Mouse (Mus musculus) mature B cell (primary cell): ENCODE measurements around the gene Dcaf12.

Experiments used
- in situ Hi-C: fragments of 300-500 bp; cut with MboI; formaldehyde crosslinking; loops from 2 replicates; pipeline ENCODE4 v1.14.3; 2019

Dcaf12 gene

DNA sequence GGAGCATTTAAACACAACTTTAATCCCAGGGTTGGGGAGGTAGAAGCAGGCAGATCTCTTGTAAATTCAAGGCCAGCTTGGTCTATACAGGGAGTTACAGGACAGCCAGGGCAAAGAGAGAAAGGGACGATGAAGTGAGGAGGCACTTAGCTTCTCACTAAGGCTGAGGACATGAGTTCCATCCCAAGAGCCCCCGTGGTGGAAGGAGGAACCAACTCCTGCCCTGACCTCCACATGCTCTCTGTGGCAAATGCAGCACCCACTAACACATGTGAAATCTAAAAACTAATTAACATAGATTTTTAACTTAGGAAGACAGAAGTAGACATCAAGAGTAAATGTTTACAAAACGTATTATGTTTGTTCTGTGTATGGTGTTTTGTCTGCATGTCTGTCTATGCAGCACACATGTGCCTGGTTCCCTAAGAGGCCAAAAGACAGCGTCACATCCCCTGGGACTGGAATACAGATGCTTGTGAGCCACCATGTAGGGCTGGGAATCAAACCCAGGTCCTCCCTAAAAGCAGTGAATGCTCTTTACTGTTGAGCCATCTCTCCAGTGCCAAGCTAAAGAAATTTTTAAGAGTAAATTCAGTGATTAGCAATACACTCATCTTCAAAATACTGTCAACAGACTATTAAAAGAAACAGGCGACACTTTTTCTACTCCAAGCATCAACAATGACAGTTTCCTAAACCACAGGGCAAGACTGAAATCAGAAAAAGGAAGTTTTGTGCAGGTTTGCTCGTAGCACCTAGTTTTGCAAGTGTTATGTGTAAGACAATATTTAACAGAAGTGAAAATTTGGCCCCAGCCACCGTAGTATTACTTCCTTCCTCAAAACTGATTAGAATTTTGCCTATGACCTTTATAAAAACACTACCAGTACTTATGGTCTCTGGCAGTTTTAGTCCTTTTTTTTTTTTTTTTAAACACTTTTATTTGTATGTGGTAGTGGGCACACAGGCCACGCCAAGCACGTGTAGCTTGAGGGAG lies 3.8 kb downstream of the Dcaf12 start:
- in situ Hi-C loops, result no loop called here

GRCm38 (mm10) chr4:41307406-41307805 lies 7.3 kb downstream of the Dcaf12 start:
- in situ Hi-C loops, result no loop called here

GRCm38 (mm10) chr4:41304302-41304701 lies 10.4 kb downstream of the Dcaf12 start:
- in situ Hi-C loops, result no loop called here

- in situ Hi-C loops, result no loop called here
Measured at GRCm38 (mm10) chr4:41303671-41304070, 11.0 kb downstream of the Dcaf12 start.

GRCm38 (mm10) chr4:41298976-41299375 lies 15.7 kb downstream of the Dcaf12 start:
- in situ Hi-C loops, result no loop called here

GRCm38 (mm10) chr4:41295960-41296359 lies 18.7 kb downstream of the Dcaf12 start:
- in situ Hi-C loops, result no loop called here

GRCm38 (mm10) chr4:41295507-41295906 lies 19.2 kb downstream of the Dcaf12 start:
- in situ Hi-C loops, result no loop called here

DNA sequence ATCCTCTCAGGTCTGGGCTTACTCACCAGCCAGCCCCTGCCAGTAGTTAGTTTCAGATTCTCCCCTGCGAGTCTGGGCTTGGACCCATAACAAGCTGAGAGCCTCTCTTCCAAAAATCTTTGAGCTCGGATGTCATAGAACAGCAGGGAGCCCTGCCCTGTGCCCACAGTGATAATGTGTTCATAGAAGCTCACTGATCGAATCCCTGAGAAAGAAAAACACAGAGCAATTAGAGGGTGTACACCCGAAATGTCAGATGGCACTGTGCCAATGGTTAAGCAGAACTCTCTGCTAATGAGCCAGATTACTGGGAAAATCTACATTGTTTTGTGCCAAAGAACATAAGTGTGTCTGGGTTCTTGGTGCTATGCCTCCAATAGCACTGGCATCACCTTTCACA lies 20.8 kb downstream of the Dcaf12 start:
- in situ Hi-C loops, result no loop called here

GRCm38 (mm10) chr4:41289802-41290201 lies 24.9 kb downstream of the Dcaf12 start:
- in situ Hi-C loops, result no loop called here

DNA sequence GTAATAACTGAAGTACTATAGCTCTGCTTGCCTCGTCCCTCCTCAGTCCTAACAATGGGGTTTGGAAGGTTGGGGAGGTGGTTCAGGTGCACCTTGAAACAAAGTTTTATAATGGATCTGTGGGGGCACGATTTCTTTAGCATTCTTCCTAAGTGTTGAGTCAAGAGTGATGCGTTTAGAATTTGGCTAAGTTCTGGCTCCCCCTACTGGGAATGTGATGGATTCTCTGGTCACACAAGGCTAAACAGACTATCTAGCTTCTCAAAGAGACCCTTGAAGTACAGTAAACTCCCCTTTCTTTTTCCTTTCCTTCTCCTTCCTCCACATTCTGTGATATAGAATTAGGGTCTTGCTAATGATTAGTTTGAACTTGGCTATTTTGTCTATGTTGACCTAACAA lies 28.3 kb downstream of the Dcaf12 start:
- in situ Hi-C loops, result no loop called here

GRCm38 (mm10) chr4:41284087-41284486 lies 30.6 kb downstream of the Dcaf12 start:
- in situ Hi-C loops, result no loop called here

DNA sequence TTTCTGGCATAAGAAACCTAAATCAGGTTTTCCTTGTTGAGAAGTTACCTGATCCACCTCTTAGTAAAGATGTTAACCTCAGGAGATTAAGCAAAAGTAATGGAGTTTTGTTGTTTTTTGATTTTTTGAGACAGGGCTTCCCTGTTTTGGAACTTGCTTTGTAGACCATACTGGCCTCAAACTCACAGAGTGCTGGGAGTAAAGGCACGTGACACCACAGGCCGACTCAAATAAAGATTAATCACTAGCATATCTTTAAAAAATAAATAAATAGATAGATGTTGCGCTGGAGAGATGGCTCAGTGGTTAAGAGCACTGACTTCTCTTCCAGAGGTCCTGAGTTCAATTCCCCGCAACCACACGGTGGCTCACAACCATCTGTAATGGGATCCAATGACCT lies 38.8 kb downstream of the Dcaf12 start:
- in situ Hi-C loops, result no loop called here

- in situ Hi-C loops, result no loop called here
Measured at GRCm38 (mm10) chr4:41274980-41275850, 39.5 kb downstream of the Dcaf12 start, which contains the start of gene Ubap2. Gene Ubap2, minus strand, starts transcription at chr4:41275144.

DNA sequence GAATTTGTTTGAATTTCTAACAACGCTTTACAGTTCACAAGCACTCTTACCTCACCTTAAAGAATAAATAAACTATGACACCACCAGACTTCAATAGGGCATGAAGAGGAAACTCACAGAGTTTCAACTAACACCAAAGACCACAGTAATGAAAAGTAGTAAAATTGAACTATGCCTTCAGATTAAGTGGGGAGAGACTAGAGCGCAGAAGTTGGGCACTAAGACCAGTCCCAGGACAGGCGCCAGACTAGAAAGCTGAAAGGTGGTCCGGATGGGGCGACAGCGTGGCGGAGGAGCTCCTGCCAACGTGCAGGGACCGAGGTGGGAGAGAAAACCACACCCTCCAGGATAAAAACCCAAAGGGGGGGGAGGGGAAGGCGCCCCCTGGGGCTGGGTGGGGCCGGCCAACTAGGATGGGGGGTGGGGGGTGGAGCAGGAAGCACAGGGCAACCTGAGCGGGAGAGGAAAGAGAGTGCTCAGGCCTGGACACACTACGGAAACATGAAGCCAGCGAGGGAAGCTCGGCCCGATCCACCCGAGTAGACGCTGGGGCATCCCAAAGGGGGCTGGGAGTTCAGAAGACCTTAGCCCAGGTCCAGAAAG lies 40.2 kb downstream of the Dcaf12 start:
- in situ Hi-C loops, result no loop called here

- in situ Hi-C loops, result no loop called here
Measured at GRCm38 (mm10) chr4:41268133-41268532, 46.6 kb downstream of the Dcaf12 start.

DNA sequence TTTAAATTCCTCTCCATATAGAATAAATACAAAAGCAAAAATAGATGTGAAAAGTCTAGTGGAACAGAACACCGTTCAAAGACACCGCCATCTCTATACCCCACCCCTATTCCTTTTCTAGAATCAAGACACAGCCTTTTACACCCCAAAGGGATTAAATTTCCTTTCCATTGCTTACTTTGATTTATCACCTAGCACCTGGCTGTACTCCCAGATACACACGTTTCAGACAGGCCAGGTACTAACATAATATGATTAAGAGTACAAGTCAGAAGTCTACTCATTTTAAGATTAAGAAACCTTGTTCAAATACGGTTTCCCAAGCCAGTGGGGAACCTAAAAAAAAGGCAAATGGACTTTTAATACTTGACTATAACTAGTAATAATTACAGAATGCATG lies 48.3 kb downstream of the Dcaf12 start:
- in situ Hi-C loops, result no loop called here

DNA sequence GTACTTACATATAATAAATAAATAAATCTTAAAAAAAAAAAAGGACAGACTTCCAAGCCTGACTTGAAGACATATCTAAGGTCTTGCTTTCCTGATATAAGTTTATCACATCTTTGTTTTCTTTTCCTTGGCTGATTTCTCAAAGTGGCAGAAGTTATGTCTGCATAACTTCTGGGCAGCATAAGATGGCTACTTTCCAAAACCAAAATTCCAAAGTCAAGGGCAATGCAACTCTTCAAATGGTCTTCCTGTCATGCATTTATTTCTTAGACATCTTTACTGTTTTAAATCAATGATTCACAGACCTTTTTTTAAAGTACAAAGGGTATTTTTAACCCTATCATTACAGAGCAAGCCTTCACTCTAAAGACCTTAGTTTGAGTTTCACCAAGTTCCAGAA lies 54.0 kb downstream of the Dcaf12 start:
- in situ Hi-C loops, result no loop called here

DNA sequence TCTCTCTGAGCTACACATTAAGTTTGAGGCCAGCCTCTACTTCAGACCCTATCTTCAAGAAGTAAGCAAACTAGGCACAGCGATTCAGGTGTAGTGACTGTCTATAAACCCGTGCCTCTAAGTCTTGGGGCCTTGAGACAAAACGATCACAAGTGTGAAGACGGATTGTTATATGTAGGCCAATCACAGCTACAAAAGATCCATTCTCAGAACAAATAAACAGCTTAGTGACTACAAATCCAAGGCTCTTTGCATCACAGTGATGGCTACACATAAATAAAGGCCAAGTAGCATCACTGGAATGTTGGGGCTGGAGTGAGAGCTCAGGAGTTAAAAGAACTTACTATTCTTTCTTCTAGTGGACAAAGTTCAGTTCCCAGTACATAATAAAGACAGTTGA lies 55.7 kb downstream of the Dcaf12 start:
- in situ Hi-C loops, result no loop called here

DNA sequence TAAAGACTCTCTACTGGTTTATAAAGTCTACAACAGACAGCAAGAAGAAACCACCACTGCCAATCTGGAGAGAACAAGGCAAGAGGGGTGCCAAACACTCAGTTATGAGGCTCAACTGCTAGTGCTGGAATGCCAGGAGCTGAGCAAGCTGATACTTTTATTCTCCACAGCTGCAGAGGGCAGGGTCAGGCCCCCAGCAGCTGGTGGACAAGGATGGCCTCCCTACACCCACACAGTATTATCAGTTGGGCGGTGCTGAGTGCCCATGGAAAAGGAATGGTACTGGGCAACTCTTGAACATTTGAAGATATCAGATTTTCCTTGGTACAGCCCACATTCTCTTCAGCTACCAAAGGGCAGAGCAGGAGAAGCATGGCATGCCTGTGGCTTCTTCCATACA lies 56.9 kb downstream of the Dcaf12 start:
- in situ Hi-C loops, result no loop called here

DNA sequence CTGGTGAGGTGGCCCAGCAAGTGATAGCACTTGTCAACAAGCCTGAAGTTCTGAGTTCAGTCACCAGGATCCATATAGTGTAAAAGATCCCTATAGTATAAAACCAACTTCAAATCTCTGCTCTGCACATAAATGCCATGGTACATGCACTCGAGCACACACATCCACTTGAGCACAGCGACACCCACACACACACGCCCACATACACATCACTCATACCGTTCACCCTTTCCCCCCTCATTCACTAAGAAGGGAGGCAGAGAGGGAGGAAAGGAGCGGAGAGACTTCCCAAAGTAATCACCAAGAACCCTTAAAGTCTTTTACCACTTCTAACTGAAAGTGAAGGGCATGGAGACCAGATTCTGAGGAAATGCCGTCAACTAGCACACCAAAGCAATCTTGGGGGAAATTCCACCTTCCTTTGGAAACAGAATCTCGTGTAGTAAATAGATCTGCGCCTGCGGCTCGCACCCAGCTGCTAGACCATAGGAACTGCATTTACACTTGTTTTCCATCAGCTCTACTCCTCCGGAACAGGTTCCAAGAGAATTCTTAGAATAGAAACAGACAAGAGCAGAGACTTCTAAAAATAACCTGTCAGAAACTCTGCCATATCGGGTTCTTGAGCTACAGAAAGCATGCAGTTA lies 59.0 kb downstream of the Dcaf12 start:
- in situ Hi-C loops, result no loop called here

- in situ Hi-C loops, result no loop called here
Measured at GRCm38 (mm10) chr4:41253756-41254155, 60.9 kb downstream of the Dcaf12 start.

DNA sequence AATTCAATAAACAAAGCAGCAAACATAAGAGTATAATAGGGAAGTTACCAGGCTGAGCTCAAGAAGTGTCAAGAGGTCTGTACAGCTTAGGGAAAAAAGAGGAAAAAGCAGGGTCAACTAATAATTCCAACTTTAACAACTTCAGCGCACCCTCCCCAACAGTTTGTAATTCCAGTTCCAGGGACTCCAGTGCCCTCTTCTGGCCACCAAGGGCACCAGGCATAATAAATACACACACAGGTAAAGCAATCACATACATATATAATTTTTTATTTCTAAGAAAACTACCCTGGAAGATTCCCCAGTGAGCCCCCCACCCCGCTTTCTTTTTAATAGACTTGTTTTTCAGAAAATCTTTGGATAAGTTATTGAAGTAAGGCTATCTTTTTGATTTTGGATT lies 69.3 kb downstream of the Dcaf12 start:
- in situ Hi-C loops, result no loop called here
